Mouse (Mus musculus) liver, adult 2 months (tissue): ENCODE results near the gene Gm10190. TPM values are rescaled to one million over a fixed set of nuclear protein-coding genes. Genes with fewer than 3 reads are reported as not detected.

Source experiments
- DNase-seq: peaks from one replicate; pipeline ENCODE4 v3.0.0-alpha.2; 2011; ENCODE audit warnings: low read depth, low spot score; ENCODE audit errors: extremely low read depth
- H3K27ac ChIP-seq: fragments of 200-500 bp; replicated peaks from 2 replicates; pipeline ENCODE4 v1.5.1; 2012; ENCODE audit warnings: low read depth, mild to moderate bottlenecking, control low read depth, inconsistent platforms, low read length; ENCODE audit not compliant: insufficient read depth
- H3K27me3 ChIP-seq: fragments of 200-500 bp; 2 replicates; pipeline ENCODE4 v1.6.1; 2012; ENCODE audit warnings: mild to moderate bottlenecking, moderate library complexity, low read length, inconsistent platforms; ENCODE audit not compliant: control insufficient read depth, insufficient read depth
- H3K36me3 ChIP-seq: fragments of 200-500 bp; 2 replicates; pipeline ENCODE4 v1.6.1; 2012; ENCODE audit warnings: low read length, inconsistent platforms; ENCODE audit not compliant: control insufficient read depth, insufficient read depth
- H3K4me1 ChIP-seq: fragments of 200-500 bp; 2 replicates; pipeline ENCODE4 v1.6.1; 2011; ENCODE audit warnings: low read length; ENCODE audit not compliant: control insufficient read depth, insufficient read depth
- H3K4me3 ChIP-seq: fragments of 200-500 bp; 2 replicates; pipeline ENCODE4 v1.5.1; 2011; ENCODE audit warnings: low read depth, mild to moderate bottlenecking, control low read depth, low read length, moderate library complexity; ENCODE audit not compliant: insufficient read depth
- H3K79me2 ChIP-seq: fragments of 200-500 bp; 2 replicates; pipeline ENCODE4 v1.6.1; 2012; ENCODE audit warnings: inconsistent platforms, mild to moderate bottlenecking, low read length, moderate library complexity; ENCODE audit not compliant: control insufficient read depth, insufficient read depth
- H3K9ac ChIP-seq: fragments of 200-500 bp; 2 replicates; pipeline ENCODE4 v1.6.1; 2012; ENCODE audit warnings: low read depth, mild to moderate bottlenecking, control low read depth, inconsistent platforms, low read length
- CTCF ChIP-seq: fragments of 200-500 bp; IDR thresholded peaks from 2 replicates; pipeline ENCODE4 v1.5.1; 2011; ENCODE audit warnings: low read depth, low read length, control low read depth
- POLR2A ChIP-seq: fragments of 200-500 bp; IDR thresholded peaks from 2 replicates; pipeline ENCODE4 v1.6.1; 2011; ENCODE audit warnings: low read length, control low read depth; ENCODE audit not compliant: insufficient read depth; ENCODE audit errors: extremely low read depth
- WGBS: fragments of 180-500 bp; shearing (Covaris S2); methylation state at CpG from one replicate; pipeline ENCODE4 v1.1.7; 2018; 5-methylcytosine and 5-hydroxymethylcytosine counted together
- polyA plus RNA-seq: library from polyadenylated mRNA; depleted of rRNA; stranded (reverse); fragments of >200 nt; gene quantifications from 2 replicates; pipeline ENCODE4 v1.2.3, GENCODE M21; 2012
- total RNA-seq: library from RNA; depleted of rRNA; stranded (reverse); fragments of >200 nt; gene quantifications from 2 replicates; pipeline ENCODE4 v1.2.3, GENCODE M21; 2014

Gene Gm10190
- total and polyA plus RNA-seq, 2 experiments: not detected

DNA sequence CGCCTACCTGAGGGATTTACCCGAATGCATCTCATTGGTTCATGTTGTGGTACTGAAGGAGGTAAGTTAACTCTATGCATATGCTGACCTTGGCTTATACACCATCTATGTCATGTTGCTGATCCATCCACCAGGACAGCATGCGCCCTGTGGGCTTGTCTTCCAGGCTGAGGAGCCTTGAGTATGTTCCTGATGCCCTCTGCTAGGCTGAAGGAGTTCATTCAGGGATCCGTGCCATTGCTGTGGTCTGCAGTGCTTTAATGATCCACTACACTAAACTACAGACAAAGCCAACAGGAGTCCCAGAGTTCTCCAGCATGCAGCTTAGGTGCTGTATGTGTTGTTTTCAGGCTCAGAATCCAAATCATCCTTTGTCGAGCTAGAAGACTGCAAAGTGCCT, 6.1 kb downstream of the Gm10190 start:
- Histone ChIP-seq H3K79me2 (no peaks in the 10 kb centered on the region), H3K27me3 (no peaks in the 10 kb centered on the region), H3K4me3 (no peak overlapping the region), H3K27ac (no peak overlapping the region), H3K36me3 (no peaks in the 10 kb centered on the region), H3K9ac (no peak overlapping the region), H3K4me1 (no peaks in the 10 kb centered on the region)
- WGBS: 88% methylated on average over 5 of the region's 5 CpGs
- no peak for DNase-seq
- TF ChIP-seq POLR2A (no peak), CTCF (no peak)

DNA sequence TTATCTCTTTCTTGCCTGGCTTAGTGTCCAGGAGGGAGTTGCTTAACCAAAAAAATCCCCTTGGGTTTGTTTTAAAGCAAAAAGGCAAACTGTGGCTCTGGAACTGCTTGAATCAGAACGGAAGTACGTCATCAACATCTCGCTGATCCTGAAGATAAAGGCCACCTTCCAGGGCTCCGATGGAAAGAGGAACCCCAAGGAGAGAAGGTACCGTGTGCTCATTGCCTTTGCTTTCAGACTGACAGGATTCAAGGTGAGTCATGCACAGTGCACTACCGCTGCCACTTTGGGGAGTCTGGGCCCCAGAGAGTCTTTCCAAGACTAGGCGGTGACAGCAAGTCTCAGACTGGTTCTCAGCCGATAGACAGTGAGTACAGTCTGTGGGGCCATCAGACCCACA, 13.1 kb downstream of the Gm10190 start:
- no peaks in the 10 kb centered on the region for H3K4me1 ChIP-seq
- H3K36me3 ChIP-seq: no peaks in the 10 kb centered on the region
- H3K4me3 ChIP-seq: no peak overlapping the region
- TF ChIP-seq CTCF (no peak), POLR2A (no peak)
- H3K9ac ChIP-seq: no peak overlapping the region
- 82% methylated on average over 8 of the region's 8 CpGs for WGBS
- DNase-seq: no peak
- H3K79me2 ChIP-seq: no peaks in the 10 kb centered on the region
- H3K27me3 ChIP-seq: no peaks in the 10 kb centered on the region
- no peak overlapping the region for H3K27ac ChIP-seq

- Histone ChIP-seq H3K4me1 (no peaks in the 10 kb centered on the region), H3K79me2 (no peaks in the 10 kb centered on the region), H3K4me3 (no peak overlapping the region), H3K36me3 (no peaks in the 10 kb centered on the region), H3K27ac (no peak overlapping the region), H3K27me3 (no peaks in the 10 kb centered on the region), H3K9ac (no peak overlapping the region)
- DNase-seq: no peak
- WGBS: 81% methylated on average over 6 of the region's 6 CpGs
- no peak for TF ChIP-seq POLR2A
- TF ChIP-seq CTCF: no peak
Observed at GRCm38 (mm10) chr17:80347234-80347633, 26.1 kb downstream of the Gm10190 start.

DNA sequence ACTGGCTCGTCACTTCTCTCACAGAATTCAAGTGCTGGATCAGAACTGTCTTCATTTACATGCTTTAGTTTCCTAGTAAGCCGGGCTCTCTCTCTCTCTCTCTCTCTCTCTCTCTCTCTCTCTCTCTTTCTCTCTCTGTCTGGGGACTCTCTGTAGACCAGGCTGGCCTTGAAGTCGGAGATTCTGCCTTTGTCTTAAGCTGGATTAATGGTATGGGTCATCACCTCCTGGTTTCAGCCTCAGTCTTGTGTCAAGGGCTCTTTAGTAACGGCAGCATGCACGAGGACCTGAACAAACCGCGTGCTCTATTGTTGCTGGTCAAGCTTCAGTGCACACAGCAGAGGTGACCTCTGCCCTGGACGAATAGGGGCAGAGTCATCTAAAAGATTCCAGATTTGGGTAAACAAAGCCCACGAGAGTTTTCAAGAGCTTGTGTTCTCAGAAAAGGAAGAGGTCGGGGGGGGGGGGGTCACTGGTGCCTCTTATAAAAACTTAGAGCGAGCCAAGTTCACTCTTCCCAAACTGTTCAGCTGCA, 26.7 kb downstream of the Gm10190 start:
- 69% methylated on average over 11 of the region's 11 CpGs for WGBS
- Histone ChIP-seq H3K27me3 (no peaks in the 10 kb centered on the region), H3K79me2 (no peaks in the 10 kb centered on the region), H3K36me3 (no peaks in the 10 kb centered on the region), H3K9ac (no peak overlapping the region), H3K27ac (no peak overlapping the region), H3K4me3 (no peak overlapping the region), H3K4me1 (no peaks in the 10 kb centered on the region)
- no peak for DNase-seq
- TF ChIP-seq CTCF: no peak
- TF ChIP-seq POLR2A: no peak

- no peak for DNase-seq
- no peaks in the 10 kb centered on the region for H3K36me3 ChIP-seq
- H3K27me3 ChIP-seq: no peaks in the 10 kb centered on the region
- H3K4me3 ChIP-seq: no peak overlapping the region
- H3K4me1 ChIP-seq: no peaks in the 10 kb centered on the region
- TF ChIP-seq CTCF (peak; percentile 30; the same call in 1 of the 2 replicates), POLR2A (no peak)
- H3K9ac ChIP-seq: no peak overlapping the region
- WGBS: 90% methylated on average over 4 of the region's 4 CpGs
- H3K79me2 ChIP-seq: no peaks in the 10 kb centered on the region
- H3K27ac ChIP-seq: no peak overlapping the region
Observed at GRCm38 (mm10) chr17:80345277-80345676, 28.1 kb downstream of the Gm10190 start.

GRCm38 (mm10) chr17:80332386-80332785, 41.0 kb downstream of the Gm10190 start:
- DNase-seq: peak; percentile 30
- TF ChIP-seq CTCF (peak; percentile 69), POLR2A (no peak)
- Histone ChIP-seq H3K27ac (no peak overlapping the region), H3K27me3 (no peaks in the 10 kb centered on the region), H3K36me3 (no peaks in the 10 kb centered on the region), H3K9ac (no peak overlapping the region), H3K4me3 (no peak overlapping the region), H3K4me1 (no peaks in the 10 kb centered on the region), H3K79me2 (no peaks in the 10 kb centered on the region)
- 89% methylated on average over 2 of the region's 2 CpGs for WGBS
